Mouse (Mus musculus): ENCODE data around the gene Glra4.
A peak's percentile ranks its signal among the peaks of the same experiment; 100 is the strongest.
"Not testable (repeated sequence)": the region's sequence is repeated elsewhere in the genome, so short reads cannot be mapped to it uniquely, and the experiment has no call there.

The Glra4 gene

DNA sequence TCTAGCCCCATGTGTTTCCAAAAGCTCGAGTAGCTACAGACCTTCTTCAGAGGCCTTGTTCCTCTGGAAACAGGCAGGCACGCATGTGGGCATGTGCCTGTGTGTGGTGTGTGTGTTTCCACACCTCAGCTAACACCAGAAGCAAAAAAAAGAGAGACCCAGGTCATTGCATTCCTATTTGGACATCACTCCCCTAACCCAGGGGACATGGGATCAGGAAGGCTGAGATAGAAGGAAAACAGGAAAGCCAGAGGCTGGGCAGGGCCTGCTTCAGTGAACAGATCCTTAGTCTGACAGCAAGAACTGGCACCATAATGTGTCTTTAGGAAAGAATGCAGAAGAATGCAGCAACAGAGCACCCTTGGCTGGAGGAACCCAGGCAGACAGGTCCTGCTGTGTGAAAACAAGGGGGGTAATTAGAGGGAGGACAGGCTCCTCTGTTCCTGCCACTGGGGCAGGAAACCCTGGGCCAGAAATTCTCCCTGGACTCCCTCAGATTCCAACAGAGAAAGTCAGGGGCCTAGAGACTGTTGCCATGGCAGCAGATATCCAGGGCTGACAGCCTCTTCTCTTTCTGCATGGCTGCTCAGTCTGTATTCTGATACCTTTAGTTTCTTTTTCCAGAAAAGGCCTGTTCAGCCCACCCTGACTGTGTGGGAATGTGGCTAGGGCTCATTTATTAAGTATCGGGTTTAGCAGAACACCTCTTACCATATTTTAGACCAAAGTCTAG lies 65.0 kb downstream of the Glra4 start:
- not testable (repeated sequence) for DNase-seq

DNA sequence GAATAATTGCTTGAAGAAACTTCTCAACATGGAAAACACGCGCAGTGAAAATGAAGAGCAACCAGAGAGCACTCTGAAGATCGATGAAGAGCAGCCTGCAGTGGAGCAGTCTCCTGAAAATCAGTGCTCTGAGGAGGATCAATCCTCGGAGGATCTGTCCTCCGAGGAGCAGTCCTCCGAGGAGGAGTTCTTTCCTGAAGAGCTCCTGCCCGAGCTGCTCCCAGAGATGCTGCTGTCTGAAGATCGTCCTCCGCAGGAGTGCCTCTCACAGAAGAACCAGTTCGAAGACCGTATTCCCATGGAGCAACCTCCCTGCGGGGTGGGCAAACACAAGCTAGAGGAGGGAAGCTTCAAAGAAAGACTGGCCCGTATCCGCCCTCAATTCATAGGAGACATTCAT lies 71.2 kb downstream of the Glra4 start:
- no peak for DNase-seq

DNA sequence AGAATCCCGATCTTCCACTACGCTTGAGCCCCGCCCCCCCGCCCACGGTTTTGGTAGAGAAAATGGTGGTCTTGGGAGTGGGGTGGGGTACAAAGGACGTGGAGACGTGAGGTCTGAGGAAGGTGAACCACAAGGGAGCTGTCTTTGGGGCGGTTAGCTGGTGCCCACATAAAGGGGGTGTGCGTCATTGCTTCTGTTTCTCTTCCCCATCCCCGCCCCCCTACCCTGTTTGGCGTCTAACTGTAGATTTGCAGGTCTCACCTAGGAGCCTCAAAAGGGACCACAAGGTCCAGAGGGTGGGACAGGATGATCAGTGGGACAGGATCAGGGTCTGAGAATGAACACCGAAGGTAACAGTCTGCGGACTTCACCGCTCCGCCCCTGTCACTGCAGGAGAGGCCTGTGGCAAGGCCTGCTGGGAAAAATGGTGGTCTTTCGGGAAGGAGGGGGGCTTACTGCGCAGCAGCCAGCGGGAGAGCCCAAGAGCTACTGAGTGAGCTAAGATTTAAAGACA lies 71.7 kb downstream of the Glra4 start:
- DNase-seq, result peak; percentile 15

Data from layer of hippocampus, adult 9-11 months (tissue).